Mouse (Mus musculus) midbrain, embryonic 15.5 days (tissue): Measurements from ENCODE around the gene Pitpnm3. TPM values are rescaled to one million over a fixed set of nuclear protein-coding genes. Genes with fewer than 3 reads are reported as not detected.

Experiments used
- ATAC-seq: fragments of 200-750 bp; cut with Nextera tagmentation; replicated peaks from 2 replicates; pipeline ENCODE4 v1.8.0; 2017; ENCODE audit warnings: moderate TSS enrichment
- H3K27ac ChIP-seq: fragments of 300-500 bp; sonication (generic); 2 replicates; pipeline ENCODE4 v1.5.1; 2015; ENCODE audit warnings: mild to moderate bottlenecking, inconsistent platforms
- H3K27me3 ChIP-seq: fragments of 300-500 bp; sonication (generic); replicated peaks from 2 replicates; pipeline ENCODE4 v1.6.1; 2015; ENCODE audit warnings: inconsistent platforms
- H3K36me3 ChIP-seq: fragments of 300-500 bp; sonication (generic); replicated peaks from 2 replicates; pipeline ENCODE4 v1.6.1; 2015; ENCODE audit warnings: inconsistent platforms
- H3K4me1 ChIP-seq: fragments of 300-500 bp; sonication (generic); 2 replicates; pipeline ENCODE4 v1.6.1; 2015; ENCODE audit warnings: inconsistent platforms
- H3K4me2 ChIP-seq: fragments of 300-500 bp; sonication (generic); 2 replicates; pipeline ENCODE4 v1.6.1; 2015; ENCODE audit warnings: inconsistent platforms, mild to moderate bottlenecking, moderate library complexity
- H3K4me3 ChIP-seq: fragments of 300-500 bp; sonication (generic); 2 replicates; pipeline ENCODE4 v1.5.1; 2015; ENCODE audit warnings: mild to moderate bottlenecking, inconsistent platforms
- H3K9ac ChIP-seq: fragments of 300-500 bp; sonication (generic); 2 replicates; pipeline ENCODE4 v1.6.1; 2015; ENCODE audit warnings: mild to moderate bottlenecking, inconsistent platforms
- H3K9me3 ChIP-seq: fragments of 300-500 bp; sonication (generic); 2 replicates; pipeline ENCODE4 v1.6.1; 2016; ENCODE audit warnings: inconsistent platforms
- WGBS: fragments of 180-500 bp; shearing (Covaris S2); methylation state at CpG from one replicate; pipeline ENCODE4 v1.1.7; 2015; ENCODE audit warnings: mixed read lengths; 5-methylcytosine and 5-hydroxymethylcytosine counted together
- polyA plus RNA-seq: library from polyadenylated mRNA; unstranded; fragments of >200 nt; fragmentation: Nextera tagmentation; extraction: Ambion mirVana; gene quantifications from 2 replicates; pipeline ENCODE4 v1.2.1, GENCODE M21; 2015

Pitpnm3 gene
- polyA plus RNA-seq, 1 experiment from 2014 or later, result 5.3 TPM

GRCm38 (mm10) chr11:72057166-72057565 lies 78.4 kb downstream of the Pitpnm3 start:
- H3K9me3 ChIP-seq, result no peaks in the 10 kb centered on the region
- peaks cover 6% of the 10 kb centered on the region; the same call in 1 of the 2 replicates for H3K27me3 ChIP-seq
- ATAC-seq, result no peak
- H3K27ac ChIP-seq, result no peak overlapping the region
- 73% methylated on average over 3 of the region's 3 CpGs for WGBS
- H3K36me3 ChIP-seq, result no peaks in the 10 kb centered on the region
- no peak overlapping the region for H3K4me3 ChIP-seq
- no peak overlapping the region for H3K4me2 ChIP-seq
- H3K4me1 ChIP-seq, result no peaks in the 10 kb centered on the region
- no peak overlapping the region for H3K9ac ChIP-seq

DNA sequence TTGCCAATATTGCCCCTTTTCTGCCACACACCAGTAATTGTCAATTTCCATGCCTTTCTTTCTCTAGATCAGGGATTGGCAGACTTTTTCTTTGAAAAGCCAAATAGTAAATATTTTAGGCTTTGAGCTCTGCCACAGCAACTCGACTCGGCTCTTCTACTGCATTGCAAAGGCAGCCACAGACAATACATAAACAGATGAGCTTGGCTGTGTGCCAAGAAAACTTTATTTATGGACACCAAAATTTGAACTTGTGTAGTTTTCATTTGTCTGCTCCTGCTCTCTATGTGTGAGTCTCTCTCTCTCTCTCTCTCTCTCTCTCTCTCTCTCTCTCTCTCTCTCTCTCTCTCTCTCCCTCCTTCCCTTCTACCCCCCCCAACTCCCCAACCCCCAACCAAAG lies 80.4 kb downstream of the Pitpnm3 start:
- Histone ChIP-seq H3K36me3 (no peaks in the 10 kb centered on the region), H3K9ac (no peak overlapping the region), H3K4me2 (no peak overlapping the region), H3K4me3 (no peak overlapping the region), H3K4me1 (peaks cover 16% of the 10 kb centered on the region), H3K27ac (no peak overlapping the region), H3K27me3 (peaks cover 8% of the 10 kb centered on the region), H3K9me3 (no peaks in the 10 kb centered on the region)
- no peak for ATAC-seq
- WGBS, result 31% methylated on average over 2 of the region's 2 CpGs

GRCm38 (mm10) chr11:72052636-72053035 lies 82.9 kb downstream of the Pitpnm3 start:
- Histone ChIP-seq H3K36me3 (no peaks in the 10 kb centered on the region), H3K9me3 (no peaks in the 10 kb centered on the region), H3K4me3 (no peak overlapping the region), H3K4me2 (no peak overlapping the region), H3K9ac (no peak overlapping the region), H3K4me1 (peaks cover 18% of the 10 kb centered on the region), H3K27me3 (peaks cover 19% of the 10 kb centered on the region), H3K27ac (no peak overlapping the region)
- no peak for ATAC-seq
- WGBS, result 16% methylated on average over 5 of the region's 5 CpGs

DNA sequence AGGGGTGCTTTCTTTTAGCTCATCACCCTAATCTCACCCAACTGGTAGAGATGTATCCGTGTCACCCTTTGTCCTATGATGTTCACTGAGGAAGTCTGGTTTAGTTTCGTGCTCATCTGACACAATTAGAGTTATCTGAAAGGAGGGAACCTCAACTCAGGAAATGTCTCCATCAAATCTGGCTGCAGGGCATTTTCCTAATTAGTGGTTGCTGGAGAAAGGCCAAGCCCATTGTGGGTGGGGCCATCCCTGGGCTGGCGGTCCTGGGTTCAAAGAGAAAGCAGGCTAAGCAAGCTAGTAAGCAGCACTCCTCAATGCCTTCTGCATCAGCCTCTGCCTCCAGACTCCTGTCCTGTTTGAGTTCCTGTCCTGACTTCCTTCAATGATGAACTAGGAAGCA lies 83.4 kb downstream of the Pitpnm3 start:
- Histone ChIP-seq H3K4me3 (no peak overlapping the region), H3K36me3 (no peaks in the 10 kb centered on the region), H3K4me2 (no peak overlapping the region), H3K27me3 (peaks cover 19% of the 10 kb centered on the region), H3K27ac (no peak overlapping the region), H3K9me3 (no peaks in the 10 kb centered on the region), H3K4me1 (peaks cover 18% of the 10 kb centered on the region), H3K9ac (no peak overlapping the region)
- WGBS, result 53% methylated on average over 3 of the region's 3 CpGs
- no peak for ATAC-seq

DNA sequence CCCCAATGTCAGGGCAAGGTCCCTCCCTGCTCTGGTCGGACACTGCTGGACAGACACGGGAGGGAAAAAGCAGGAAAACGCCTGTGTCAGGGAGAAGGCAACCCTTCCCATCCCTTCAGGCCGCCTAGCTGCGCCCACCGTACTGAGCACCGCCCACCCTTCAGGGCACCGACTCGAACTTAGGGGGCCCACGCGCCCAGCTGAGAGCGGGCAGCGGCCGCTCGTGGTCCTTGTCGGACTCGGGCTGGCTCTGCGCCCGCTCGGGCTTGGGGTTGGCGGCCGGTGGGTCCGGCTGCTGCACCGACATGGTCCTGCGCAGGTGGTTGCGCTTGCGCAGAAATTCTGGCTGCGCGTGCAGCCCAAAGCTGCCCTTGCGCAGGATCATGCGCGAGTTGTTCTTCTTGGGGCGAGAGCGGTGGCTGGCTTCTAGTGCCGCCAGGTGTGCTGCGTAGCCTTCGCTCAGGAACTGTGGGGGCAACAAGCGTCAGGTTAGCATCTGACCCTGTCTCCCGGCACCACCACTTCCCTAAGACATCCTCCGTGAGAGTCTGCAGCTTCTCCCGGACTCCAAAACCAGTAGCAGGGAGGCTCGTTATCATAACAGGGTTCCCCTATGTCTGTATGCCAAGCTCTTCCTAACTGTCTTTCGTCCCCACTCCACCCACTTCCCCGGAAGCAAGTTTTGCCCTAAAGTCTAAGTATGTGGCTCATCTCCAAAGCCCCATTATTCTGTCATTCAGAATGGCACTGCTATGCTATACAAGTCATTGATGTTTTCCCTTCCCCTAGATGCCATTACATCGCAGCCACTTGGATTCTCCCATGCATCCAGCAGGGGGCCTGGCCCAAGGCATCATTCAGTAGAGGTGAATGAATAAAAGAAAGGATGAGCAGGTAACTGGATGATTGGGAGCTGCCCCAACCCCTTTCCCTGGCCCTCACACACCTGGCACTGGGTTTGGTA lies 84.4 kb downstream of the Pitpnm3 start:
- ATAC-seq, result peak; percentile 86
- H3K27me3 ChIP-seq, result peaks cover 19% of the 10 kb centered on the region
- peak overlapping the region; percentile 70 for H3K27ac ChIP-seq
- H3K4me2 ChIP-seq, result peak overlapping the region; percentile 74
- H3K9ac ChIP-seq, result peak overlapping the region; percentile 64
- no peaks in the 10 kb centered on the region for H3K9me3 ChIP-seq
- 2% methylated on average over 38 of the region's 45 CpGs for WGBS
- no peaks in the 10 kb centered on the region for H3K36me3 ChIP-seq
- H3K4me3 ChIP-seq, result peak overlapping the region; percentile 54
- H3K4me1 ChIP-seq, result peaks cover 18% of the 10 kb centered on the region

- ATAC-seq, result 0 out of 2 replicates have a peak, but pooled peaks have one; percentile 6
- Histone ChIP-seq H3K27me3 (peaks cover 19% of the 10 kb centered on the region), H3K27ac (peak overlapping the region; percentile 70), H3K9ac (peak overlapping the region; percentile 64), H3K36me3 (no peaks in the 10 kb centered on the region), H3K4me2 (peak overlapping the region; percentile 74), H3K4me3 (peak overlapping the region; percentile 54), H3K9me3 (no peaks in the 10 kb centered on the region), H3K4me1 (peaks cover 18% of the 10 kb centered on the region)
- 25% methylated on average over 14 of the region's 14 CpGs for WGBS
Observed at GRCm38 (mm10) chr11:72050168-72050894, 85.2 kb downstream of the Pitpnm3 start.

- Histone ChIP-seq H3K36me3 (no peaks in the 10 kb centered on the region), H3K27me3 (peaks cover 19% of the 10 kb centered on the region), H3K9ac (no peak overlapping the region), H3K4me1 (peaks cover 18% of the 10 kb centered on the region), H3K9me3 (no peaks in the 10 kb centered on the region), H3K4me2 (no peak overlapping the region), H3K27ac (no peak overlapping the region), H3K4me3 (no peak overlapping the region)
- 70% methylated on average over 8 of the region's 8 CpGs for WGBS
- no peak for ATAC-seq
Observed at GRCm38 (mm10) chr11:72049171-72049759, 86.3 kb downstream of the Pitpnm3 start.

DNA sequence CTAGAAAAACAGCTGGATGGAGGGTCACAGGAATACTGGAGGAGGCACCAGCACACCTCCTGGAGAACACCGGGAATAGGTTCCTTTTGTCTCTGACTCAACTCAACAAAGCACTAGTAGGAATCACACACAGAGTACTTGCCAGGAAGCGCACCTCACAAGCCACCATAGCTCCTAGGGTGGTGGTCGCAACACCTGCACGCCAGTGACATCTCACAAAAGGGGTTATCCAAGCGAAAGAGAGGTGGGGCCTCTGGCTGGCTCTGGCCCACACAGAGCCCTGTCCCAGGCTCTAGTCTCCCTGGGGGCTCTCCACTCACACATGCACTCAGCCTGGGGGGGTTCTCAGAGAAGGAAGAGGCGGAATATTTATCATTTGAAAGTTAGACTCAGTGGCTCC lies 86.8 kb downstream of the Pitpnm3 start:
- H3K4me1 ChIP-seq, result peaks cover 19% of the 10 kb centered on the region
- no peak overlapping the region for H3K27ac ChIP-seq
- 60% methylated on average over 6 of the region's 6 CpGs for WGBS
- no peak overlapping the region for H3K9ac ChIP-seq
- H3K9me3 ChIP-seq, result no peaks in the 10 kb centered on the region
- H3K4me3 ChIP-seq, result no peak overlapping the region
- H3K4me2 ChIP-seq, result no peak overlapping the region
- ATAC-seq, result no peak
- H3K27me3 ChIP-seq, result peaks cover 15% of the 10 kb centered on the region
- H3K36me3 ChIP-seq, result no peaks in the 10 kb centered on the region

DNA sequence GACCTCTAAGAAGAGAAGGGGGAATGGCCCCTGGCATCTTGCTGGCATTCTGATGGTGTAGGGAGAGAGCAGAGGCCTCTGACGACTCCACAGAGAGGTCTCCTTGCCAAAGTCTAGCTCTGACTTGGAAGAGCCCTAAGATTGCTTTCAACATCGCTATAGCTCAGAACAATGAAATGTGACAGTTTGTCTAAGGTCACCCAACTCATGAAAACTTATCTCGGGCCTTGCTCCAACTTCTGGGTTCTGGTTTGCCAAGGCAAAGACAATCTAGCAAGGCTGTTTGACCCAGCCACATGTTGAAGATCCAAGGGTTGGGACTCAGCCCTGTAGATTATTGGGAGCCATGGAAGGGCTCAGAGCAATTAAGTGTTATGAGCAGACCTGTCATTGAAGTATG lies 91.3 kb downstream of the Pitpnm3 start:
- Histone ChIP-seq H3K27me3 (peaks cover 2% of the 10 kb centered on the region; the same call in 1 of the 2 replicates), H3K9ac (no peak overlapping the region), H3K4me1 (peaks cover 35% of the 10 kb centered on the region), H3K9me3 (no peaks in the 10 kb centered on the region), H3K27ac (no peak overlapping the region), H3K36me3 (no peaks in the 10 kb centered on the region), H3K4me3 (no peak overlapping the region), H3K4me2 (no peak overlapping the region)
- no peak for ATAC-seq
- 89% methylated on average over 3 of the region's 3 CpGs for WGBS

DNA sequence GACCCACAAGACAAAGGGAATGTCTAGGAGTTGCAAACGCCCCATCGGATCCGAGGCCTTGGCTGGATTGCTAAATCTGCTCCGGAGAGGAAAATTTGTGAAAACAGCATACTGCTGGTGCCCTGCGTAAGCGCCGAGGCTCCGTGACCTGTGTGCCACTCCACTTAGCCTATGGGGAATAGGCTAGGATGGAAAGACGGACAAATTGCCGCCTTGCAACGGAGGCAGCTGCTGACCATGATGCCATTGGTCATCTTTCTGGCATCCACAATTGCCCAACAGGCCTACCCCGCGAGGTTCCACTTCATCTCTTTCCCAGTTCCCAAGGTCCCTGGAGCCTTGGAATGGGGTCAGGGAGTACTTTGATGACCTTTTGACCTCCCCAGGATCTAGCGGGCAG lies 92.9 kb downstream of the Pitpnm3 start:
- WGBS, result 0% methylated on average over 14 of the region's 14 CpGs
- Histone ChIP-seq H3K9me3 (no peaks in the 10 kb centered on the region), H3K4me2 (peak overlapping the region; percentile 96), H3K4me3 (peak overlapping the region; percentile 73), H3K27me3 (no peaks in the 10 kb centered on the region), H3K9ac (peak overlapping the region; percentile 54), H3K4me1 (peaks cover 50% of the 10 kb centered on the region), H3K36me3 (no peaks in the 10 kb centered on the region), H3K27ac (no peak overlapping the region)
- ATAC-seq, result no peak

- Histone ChIP-seq H3K4me3 (peak within 1 kb of the TSS; percentile 73), H3K9me3 (no peaks in the 10 kb centered on the region), H3K36me3 (no peaks in the 10 kb centered on the region), H3K27me3 (no peaks in the 10 kb centered on the region), H3K4me2 (peak within 1 kb of the TSS; percentile 96), H3K9ac (peak within 1 kb of the TSS; percentile 63), H3K4me1 (peaks cover 51% of the 10 kb centered on the region), H3K27ac (peak within 1 kb of the TSS; percentile 40)
- peak; percentile 89 for ATAC-seq
- under 1% methylated on average over 52 of the region's 52 CpGs for WGBS
Observed at GRCm38 (mm10) chr11:72041768-72042607, 93.6 kb downstream of the Pitpnm3 start, which contains the start of gene Pimreg. Pimreg (plus strand) TSS chr11:72042032.
